Comparison of ENCODE assay signal across 7 mouse cellular contexts in the genomic region with DNA sequence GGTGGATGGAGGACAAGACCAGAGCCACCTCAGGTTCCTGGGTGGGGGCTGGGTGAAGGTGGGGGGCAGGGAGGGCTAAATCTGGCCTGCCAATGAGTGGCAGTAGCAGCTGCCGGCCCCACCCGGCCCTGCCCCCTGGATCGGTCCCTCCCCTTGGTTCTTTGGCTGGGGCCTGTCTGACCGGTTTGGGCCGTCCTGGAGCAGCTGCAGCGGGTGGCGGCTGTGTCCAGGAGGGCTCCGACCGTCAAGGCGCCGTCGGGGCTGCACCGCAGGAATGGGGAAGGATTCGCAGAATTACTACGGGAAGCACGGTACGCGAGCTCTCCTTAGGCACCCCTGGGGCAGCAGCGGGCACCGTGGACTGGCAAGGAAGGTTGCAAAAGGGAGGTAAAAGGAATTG. TPM values are rescaled to one million over a fixed set of nuclear protein-coding genes. Genes with fewer than 3 reads are reported as not detected.
A peak's percentile ranks its signal among the peaks of the same experiment; 100 is the strongest.
DNase-seq lines count a peak whose midpoint lies in the region; ATAC-seq lines count a peak whose summit lies in the region.

No protein-coding gene starts in this region.

- H3K9me3 ChIP-seq in kidney, embryonic 16.5 days (ENCODE audit: low read length) = no peaks in the 10 kb centered on the region
- H3K9me3 ChIP-seq in forebrain, embryonic 11.5 days (ENCODE audit: control insufficient read depth, low read length) = no peaks in the 10 kb centered on the region

- H3K4me2 ChIP-seq in kidney, embryonic 16.5 days (replicated peaks; ENCODE audit: low read depth, low read length) = peak overlapping the region; percentile 40
- no peak overlapping the region for H3K4me2 ChIP-seq in forebrain, embryonic 11.5 days (ENCODE audit: low read depth, low read length, severe bottlenecking)

- peak; percentile 32 for DNase-seq in embryo, embryonic 10 days (ENCODE audit: low spot score)
- DNase-seq in gastrocnemius, postnatal 10 days = peak; percentile 72
- DNase-seq in lung, postnatal 4 days = peak; percentile 77 to 86
- no peak for DNase-seq in forebrain, embryonic 11.5 days (ENCODE audit: low spot score)
- DNase-seq in adrenal gland, postnatal 36 days = no peak
- DNase-seq in thymus, postnatal 36 days = no peak

- ATAC-seq in kidney, embryonic 16.5 days (ENCODE audit: low FRiP score, low TSS enrichment) = peak; percentile 90
- ATAC-seq in forebrain, embryonic 11.5 days (replicated peaks; ENCODE audit: low FRiP score) = no peak

- 11% methylated on average over 19 of the region's 20 CpGs for WGBS in kidney, embryonic 16.5 days
- 14% methylated on average over 19 of the region's 20 CpGs for WGBS in forebrain, embryonic 11.5 days

- H3K27ac ChIP-seq in kidney, embryonic 16.5 days (ENCODE audit: low read length) = peak overlapping the region; percentile 75; the same call in 1 of the 2 replicates
- H3K27ac ChIP-seq in forebrain, embryonic 11.5 days (ENCODE audit: low read depth, low read length) = no peak overlapping the region

- no peaks in the 10 kb centered on the region for H3K27me3 ChIP-seq in kidney, embryonic 16.5 days (ENCODE audit: insufficient read depth, low read length)
- H3K27me3 ChIP-seq in forebrain, embryonic 11.5 days (ENCODE audit: control insufficient read depth, insufficient read depth, low read length) = no peaks in the 10 kb centered on the region

- H3K4me1 ChIP-seq in kidney, embryonic 16.5 days (ENCODE audit: insufficient read depth, low read length) = peaks cover 13% of the 10 kb centered on the region
- no peaks in the 10 kb centered on the region for H3K4me1 ChIP-seq in forebrain, embryonic 11.5 days (replicated peaks; ENCODE audit: control insufficient read depth, insufficient read depth, low read length)

- peaks cover 9% of the 10 kb centered on the region for H3K36me3 ChIP-seq in kidney, embryonic 16.5 days (ENCODE audit: insufficient read depth, low read length)
- no peaks in the 10 kb centered on the region for H3K36me3 ChIP-seq in forebrain, embryonic 11.5 days (ENCODE audit: control insufficient read depth, insufficient read depth, low read length)

- H3K4me3 ChIP-seq in kidney, embryonic 16.5 days (ENCODE audit: low read length) = peak overlapping the region; percentile 42
- no peak overlapping the region for H3K4me3 ChIP-seq in forebrain, embryonic 11.5 days (ENCODE audit: low read depth, low read length)

- H3K9ac ChIP-seq in kidney, embryonic 16.5 days (replicated peaks; ENCODE audit: low read length) = peak overlapping the region; percentile 60; the same call in 1 of the 2 replicates
- H3K9ac ChIP-seq in forebrain, embryonic 11.5 days (ENCODE audit: low read length) = no peak overlapping the region

RNA-seq across cellular contexts. Expression of a gene that starts 17.2 kb away (rescaled TPM):
- total RNA-seq in gastrocnemius, postnatal 10 days (2021) = 100 to 1,000 TPM; 131 to 140 TPM
- 116 and 122 TPM in 2 replicates for polyA plus RNA-seq in kidney, embryonic 16.5 days (2015; fragmentation: Nextera tagmentation; extraction: Ambion mirVana)
- polyA plus RNA-seq in forebrain, embryonic 11.5 days (2014; fragmentation: Nextera tagmentation; extraction: Ambion mirVana) = 71.0 and 76.3 TPM in 2 replicates
- total RNA-seq in adrenal gland, postnatal 36 days (2021) = 10 to 100 TPM; 35.2 to 54.2 TPM

RNA-seq across cellular contexts. Expression of a gene that starts 25.5 kb away (rescaled TPM):
- total RNA-seq in gastrocnemius, postnatal 10 days (2021) = not detected
- polyA plus RNA-seq in kidney, embryonic 16.5 days (2015; fragmentation: Nextera tagmentation; extraction: Ambion mirVana) = 45.2 and 48.9 TPM in 2 replicates
- 1.4 and 2.6 TPM in 2 replicates for polyA plus RNA-seq in forebrain, embryonic 11.5 days (2014; fragmentation: Nextera tagmentation; extraction: Ambion mirVana)
- total RNA-seq in adrenal gland, postnatal 36 days (2021) = not detected

RNA-seq across cellular contexts. Expression of a gene that starts 30.0 kb away (rescaled TPM):
- total RNA-seq in gastrocnemius, postnatal 10 days (2021) = 10 to 100 TPM; 34.9 to 49.0 TPM
- polyA plus RNA-seq in kidney, embryonic 16.5 days (2015; fragmentation: Nextera tagmentation; extraction: Ambion mirVana) = 208 and 220 TPM in 2 replicates
- 295 and 297 TPM in 2 replicates for polyA plus RNA-seq in forebrain, embryonic 11.5 days (2014; fragmentation: Nextera tagmentation; extraction: Ambion mirVana)
- total RNA-seq in adrenal gland, postnatal 36 days (2021) = 10 to 100 TPM; 52.6 to 66.1 TPM

RNA-seq across cellular contexts. Expression of a gene that starts 46.4 kb away (rescaled TPM):
- total RNA-seq in gastrocnemius, postnatal 10 days (2021) = 10 to 100 TPM; 14.2 to 16.1 TPM
- polyA plus RNA-seq in kidney, embryonic 16.5 days (2015; fragmentation: Nextera tagmentation; extraction: Ambion mirVana) = 50.9 and 51.7 TPM in 2 replicates
- 58.6 and 60.8 TPM in 2 replicates for polyA plus RNA-seq in forebrain, embryonic 11.5 days (2014; fragmentation: Nextera tagmentation; extraction: Ambion mirVana)
- 10 to 100 TPM; 14.2 to 16.0 TPM for total RNA-seq in adrenal gland, postnatal 36 days (2021)

RNA-seq across cellular contexts. Expression of a gene that starts 49.9 kb away (rescaled TPM):
- total RNA-seq in gastrocnemius, postnatal 10 days (2021) = 10 to 100 TPM; 10.8 to 14.5 TPM
- polyA plus RNA-seq in kidney, embryonic 16.5 days (2015; fragmentation: Nextera tagmentation; extraction: Ambion mirVana) = 14.6 and 20.0 TPM in 2 replicates
- polyA plus RNA-seq in forebrain, embryonic 11.5 days (2014; fragmentation: Nextera tagmentation; extraction: Ambion mirVana) = 16.3 and 22.3 TPM in 2 replicates
- 10 to 100 TPM; 24.8 to 32.2 TPM for total RNA-seq in adrenal gland, postnatal 36 days (2021)

Comparison
In these comparisons a context has a peak if more than half of its experiments do, and no peak if none do; other contexts are left out.
1. DNase-seq: peak in embryo, embryonic 10 days (single experiment), gastrocnemius, postnatal 10 days (single experiment) and lung, postnatal 4 days (2 of 2); none in forebrain, embryonic 11.5 days (single experiment), adrenal gland, postnatal 36 days (0 of 2) and thymus, postnatal 36 days (0 of 2).